Mouse (Mus musculus) thymus, postnatal 36 days (tissue): ENCODE measurements around the gene Tmem161b.
"Not testable (repeated sequence)": the region's sequence is repeated elsewhere in the genome, so short reads cannot be mapped to it uniquely, and the experiment has no call there.

ENCODE experiments used
- DNase-seq, 2 experiments: peaks; one replicate each; pipeline ENCODE4 v3.0.0; 2022; ENCODE audit warnings: mixed read lengths in 2 of 2

Tmem161b gene

DNA sequence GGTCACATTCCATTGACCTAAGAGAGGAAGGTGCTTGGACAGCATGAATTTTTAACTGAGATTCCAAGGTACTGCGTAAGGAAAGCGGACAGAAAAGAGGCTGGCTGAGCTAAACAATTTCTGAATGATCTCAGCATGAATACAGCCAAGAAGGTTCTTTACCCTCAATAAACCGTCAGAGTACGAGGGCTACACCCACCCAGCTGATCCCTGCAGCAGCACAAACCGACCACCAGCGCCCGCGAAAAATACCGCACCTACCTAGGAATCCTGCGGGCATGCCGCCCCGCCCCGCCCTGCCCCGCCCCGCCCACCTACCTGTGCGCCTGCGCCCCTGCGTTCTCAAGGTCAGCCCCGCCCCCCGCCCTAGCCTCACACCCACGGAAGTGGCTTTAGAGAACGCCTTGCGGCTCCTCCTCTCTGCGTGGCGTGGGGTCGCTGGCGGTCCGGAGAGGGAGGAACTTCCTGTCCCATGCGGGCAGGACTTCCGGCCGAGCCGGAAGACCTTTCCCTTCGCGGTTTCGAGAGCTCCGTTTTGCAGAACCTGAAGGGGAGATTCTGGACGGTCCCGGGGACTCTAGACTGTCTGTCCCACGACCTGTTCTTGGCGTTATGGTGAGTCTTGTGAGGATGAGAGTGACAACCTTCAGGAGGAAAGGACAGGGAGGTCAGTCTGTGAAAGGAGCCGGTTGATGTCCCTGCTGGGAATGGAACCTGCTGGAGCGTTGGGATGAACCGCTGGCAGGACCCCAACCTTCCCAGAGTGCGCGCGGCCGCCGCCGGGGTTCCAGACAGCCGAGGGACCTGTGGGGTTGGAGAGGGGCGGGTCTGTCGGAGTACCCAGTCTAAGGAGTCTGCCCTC, at the start of gene Tmem161b:
TSS of gene Tmem161b (plus strand) at position 477 of the 862 bp plus-strand sequence.
- peak; percentile 85 to 91 for DNase-seq

DNA sequence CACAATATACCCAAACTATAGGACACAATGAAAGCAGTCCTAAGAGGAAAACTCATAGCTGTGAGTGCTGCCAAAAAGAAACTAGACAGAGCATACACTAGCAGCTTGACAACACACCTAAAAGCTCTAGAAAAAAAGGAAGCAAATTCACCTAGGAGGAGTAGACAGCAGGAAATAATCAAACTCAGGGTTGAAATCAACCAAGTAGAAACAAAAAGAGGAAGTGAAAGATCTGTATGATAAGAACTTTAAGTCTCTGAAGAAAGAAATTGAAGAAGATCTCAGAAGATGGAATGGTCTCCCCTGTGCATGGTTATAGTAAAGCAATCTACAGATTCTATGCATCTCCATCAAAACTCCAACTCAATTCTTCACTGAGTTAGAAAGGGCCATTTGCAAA, 36.3 kb upstream of the Tmem161b start:
- DNase-seq: not testable (repeated sequence)

DNA sequence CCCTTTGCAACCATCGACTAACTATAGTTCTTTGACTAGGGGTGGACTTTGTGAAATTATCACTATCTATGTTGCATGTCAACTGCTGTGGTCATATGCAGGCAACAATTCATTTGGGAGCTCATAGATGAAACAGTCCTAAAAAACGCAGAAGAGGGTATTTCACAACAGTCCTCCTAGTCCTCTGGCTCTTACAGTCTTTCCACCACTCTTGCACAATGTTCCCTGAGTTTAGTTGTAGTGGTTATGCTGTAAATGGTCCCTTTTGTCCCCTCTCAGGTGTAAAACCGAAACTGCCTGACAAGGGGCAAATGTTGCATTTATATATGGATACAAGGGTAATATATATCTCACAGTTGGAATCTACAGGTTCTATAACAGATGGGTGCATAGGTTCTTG, 29.4 kb upstream of the Tmem161b start:
- no peak for DNase-seq

- DNase-seq: no peak
These were observed 541 bp downstream of the Tmem161b start for GRCm38 (mm10) chr13:84222682-84222992.

GRCm38 (mm10) chr13:84223018-84223417, 922 bp downstream of the Tmem161b start:
- no peak for DNase-seq

DNA sequence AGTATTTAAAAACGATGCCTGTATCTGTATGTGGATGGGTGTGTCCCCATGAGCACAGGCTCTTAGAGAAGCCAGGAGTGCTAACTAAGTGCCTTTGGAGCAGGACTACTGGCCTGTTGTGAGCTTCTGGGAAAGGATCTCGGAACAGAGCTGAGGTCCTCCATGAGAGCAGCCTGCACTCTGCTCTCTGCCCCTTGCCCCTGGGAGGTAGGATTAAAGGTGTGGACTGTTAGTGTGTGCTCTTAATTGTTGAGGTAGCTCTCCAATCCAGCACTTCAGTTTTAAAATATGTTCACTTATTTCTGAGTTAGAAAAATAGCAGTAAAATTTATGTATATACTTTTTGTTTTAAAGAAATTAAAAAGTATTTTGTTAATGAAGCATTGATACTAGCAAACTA, 11.9 kb downstream of the Tmem161b start:
- DNase-seq: no peak

- no peak for DNase-seq
These were observed 14.7 kb downstream of the Tmem161b start for GRCm38 (mm10) chr13:84236768-84237167.

GRCm38 (mm10) chr13:84238184-84238583, 16.1 kb downstream of the Tmem161b start:
- DNase-seq: no peak

DNA sequence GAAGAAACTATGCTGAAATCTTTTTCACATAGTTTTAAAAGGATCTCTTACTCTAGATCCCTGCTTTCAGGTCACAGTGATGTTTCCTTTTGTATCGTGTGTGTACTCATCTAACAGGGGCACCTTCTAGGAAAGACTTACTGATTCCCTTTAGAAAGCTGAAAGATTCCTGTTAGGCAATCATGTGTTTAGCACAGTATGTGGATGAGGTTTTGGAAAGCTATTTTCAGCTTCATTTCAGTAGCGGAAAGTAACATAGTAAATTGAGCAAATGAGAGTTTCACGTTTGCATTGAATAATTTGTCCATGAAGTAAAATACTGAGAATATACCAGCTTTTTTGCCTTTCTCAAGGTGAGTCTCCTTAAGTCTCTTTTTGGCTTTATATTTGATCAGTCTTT, 26.0 kb downstream of the Tmem161b start:
- DNase-seq: no peak

- DNase-seq: no peak
These were observed 29.2 kb downstream of the Tmem161b start for GRCm38 (mm10) chr13:84251295-84251694.

GRCm38 (mm10) chr13:84255047-84255446, 33.0 kb downstream of the Tmem161b start:
- DNase-seq: no peak

- DNase-seq: not testable (repeated sequence)
These were observed 42.3 kb downstream of the Tmem161b start for GRCm38 (mm10) chr13:84264418-84264817.

DNA sequence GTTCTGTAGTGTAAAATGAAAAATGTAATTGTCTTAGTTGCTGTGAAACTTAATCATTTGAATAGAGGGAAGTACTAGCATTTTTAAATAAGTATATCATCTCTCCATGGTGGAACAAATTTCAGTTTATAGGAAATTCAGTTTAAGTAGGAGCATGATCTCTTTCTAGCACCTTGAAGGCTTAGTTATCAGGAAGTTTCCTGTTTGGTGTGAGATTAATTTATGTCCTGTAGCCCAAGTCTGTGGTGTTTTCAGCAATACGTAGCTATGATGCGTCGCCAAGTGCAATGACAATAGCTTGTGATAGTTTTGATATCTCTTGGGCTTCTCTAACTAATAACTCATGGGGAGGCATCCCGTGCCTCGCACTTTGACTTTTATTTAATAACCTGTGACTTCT, 54.1 kb downstream of the Tmem161b start:
- DNase-seq: no peak

DNA sequence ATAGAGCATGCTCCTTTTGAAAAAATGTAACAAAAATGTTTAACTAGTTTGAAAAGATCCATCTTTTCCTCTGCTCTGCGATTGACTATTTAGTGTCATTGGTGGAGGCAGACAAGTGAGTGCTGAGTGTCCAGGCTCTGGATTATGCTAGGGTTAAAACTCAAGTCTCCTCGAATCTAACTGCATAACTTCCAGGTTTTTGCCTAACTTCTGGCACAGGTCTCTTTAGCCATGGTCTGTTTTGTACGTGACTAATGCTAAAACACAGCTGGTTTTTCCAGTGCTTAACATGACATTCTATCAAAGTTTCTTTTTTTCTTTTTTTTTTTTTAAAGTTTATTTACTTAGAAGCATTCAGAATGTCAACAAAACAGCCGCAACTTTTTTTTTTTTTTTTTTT, 58.3 kb downstream of the Tmem161b start:
- DNase-seq: no peak

DNA sequence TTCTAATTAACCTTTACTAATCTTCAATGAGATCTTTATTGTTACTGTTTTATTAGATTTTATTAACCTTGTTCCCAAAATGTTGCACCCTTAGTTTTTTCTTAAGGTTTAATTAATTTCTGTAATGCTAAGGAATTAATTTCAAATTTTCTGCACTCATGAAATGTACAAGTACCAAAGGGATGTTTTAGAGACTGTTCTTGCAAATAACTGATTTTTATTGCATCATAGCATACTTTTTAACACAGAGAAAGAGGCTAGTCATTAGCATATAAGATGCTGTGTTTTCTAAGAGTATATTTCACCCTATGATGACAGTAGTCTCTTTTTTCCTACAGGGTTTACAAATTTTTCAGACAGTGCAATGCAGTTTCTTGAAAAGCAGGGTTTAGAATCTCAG, 60.9 kb downstream of the Tmem161b start:
- no peak for DNase-seq

GRCm38 (mm10) chr13:84284764-84285558, 62.9 kb downstream of the Tmem161b start:
- no peak for DNase-seq

DNA sequence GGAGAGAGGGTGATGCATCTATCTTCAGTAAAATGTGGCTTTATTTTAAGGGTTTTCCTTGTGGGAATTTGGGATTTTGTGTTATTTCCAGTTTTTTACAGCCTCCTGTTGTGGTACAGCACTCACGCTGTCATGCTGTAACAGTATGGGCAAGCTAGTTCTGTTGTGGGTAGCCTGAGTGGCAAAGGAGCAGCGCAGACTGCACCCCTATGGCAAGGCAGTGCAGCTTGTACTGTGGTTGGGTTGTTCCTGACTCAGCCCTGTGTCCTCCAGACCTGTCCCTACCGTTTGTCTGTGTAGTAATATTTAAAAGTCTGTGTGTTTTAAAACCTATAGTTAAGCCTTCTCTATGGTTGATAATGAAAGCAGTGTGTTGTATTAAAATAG, 63.5 kb downstream of the Tmem161b start:
- no peak for DNase-seq

DNA sequence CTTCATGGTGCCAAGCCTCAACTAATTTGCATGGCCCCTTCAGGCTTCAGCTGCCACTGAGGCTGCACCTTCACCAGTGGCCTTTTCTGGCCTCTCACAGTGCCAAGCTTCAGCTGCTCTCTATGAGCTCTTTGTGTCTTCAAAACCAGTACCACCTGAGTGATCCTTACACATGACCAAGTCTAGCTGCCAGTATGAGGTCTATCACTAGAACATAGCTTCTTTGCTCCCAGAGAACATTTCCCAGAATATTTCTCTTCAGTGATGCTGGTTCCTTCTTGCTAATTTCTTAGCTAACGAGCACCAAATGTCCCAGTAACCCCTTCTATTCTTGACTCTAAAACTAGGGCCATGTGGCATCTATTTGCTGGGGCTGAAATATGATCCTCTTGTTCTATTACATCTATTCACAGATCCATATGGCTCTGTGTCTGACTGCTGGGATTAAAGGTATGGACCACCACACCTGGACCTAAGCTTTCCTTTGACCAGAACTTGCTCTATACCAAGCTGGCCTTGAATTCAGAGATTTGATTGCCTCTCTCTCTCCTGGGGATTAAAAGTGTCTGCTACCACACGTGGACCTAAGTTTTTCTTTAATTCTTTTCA, 77.5 kb downstream of the Tmem161b start:
- DNase-seq: no peak

GRCm38 (mm10) chr13:84343272-84343671, 121.2 kb downstream of the Tmem161b start:
- no peak for DNase-seq

- DNase-seq: no peak
These were observed 121.8 kb downstream of the Tmem161b start for GRCm38 (mm10) chr13:84343691-84344495.

- DNase-seq: no peak
These were observed 122.6 kb downstream of the Tmem161b start for GRCm38 (mm10) chr13:84344711-84345110.

DNA sequence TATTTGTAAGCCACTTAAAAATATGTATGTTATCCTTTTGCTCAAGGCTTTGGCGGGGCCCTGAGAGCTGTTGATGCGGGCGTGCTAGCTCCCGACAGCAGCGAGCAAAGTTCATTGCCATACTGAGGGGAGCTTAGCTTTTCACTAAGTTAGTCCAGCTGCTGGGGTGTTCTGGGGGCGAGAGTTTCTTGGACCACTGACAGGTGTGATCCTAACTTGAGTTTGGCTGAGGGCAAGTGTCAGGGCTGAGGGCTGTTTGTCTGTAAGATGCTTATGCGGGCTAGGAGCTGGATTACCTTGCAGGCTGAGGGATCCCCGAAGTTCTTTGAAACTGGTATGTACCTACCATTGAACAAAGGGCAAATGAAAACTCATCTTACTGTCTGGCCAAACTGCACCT, 123.0 kb downstream of the Tmem161b start:
- DNase-seq: no peak
